ENCODE assay signal across 17 mouse cellular contexts in the genomic region with DNA sequence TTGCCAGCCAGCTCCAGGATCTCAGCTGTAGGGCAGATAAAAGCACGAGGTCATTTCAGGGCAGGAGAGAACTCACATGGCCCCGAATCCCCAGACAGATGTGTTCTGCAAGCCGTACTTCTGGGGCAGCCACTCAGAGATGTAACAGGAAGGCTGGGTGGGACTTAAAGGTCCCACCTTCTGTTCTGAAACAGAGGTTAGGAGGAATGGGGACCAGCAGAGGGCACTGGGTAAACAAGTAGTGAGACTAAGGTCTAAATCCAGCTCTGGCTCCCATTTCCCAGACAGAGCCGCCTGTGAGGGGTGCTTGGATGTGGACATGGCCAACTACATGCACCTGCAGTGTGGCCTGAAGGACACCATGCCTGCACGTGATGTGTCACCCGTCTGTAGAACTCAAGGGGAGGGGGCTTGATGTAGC. TPM values are rescaled to one million over a fixed set of nuclear protein-coding genes. Genes with fewer than 3 reads are reported as not detected.
DNase-seq lines count a peak whose midpoint lies in the region; ATAC-seq and TF ChIP-seq lines count a peak whose summit lies in the region.
"Had no signal": no experiment of that assay in that cellular context is flagged by ENCODE, and none has a peak within 500 bp of the region (broad histone marks: within the 10 kb centered on the region; RNA-seq: fewer than 3 reads in every experiment).

No protein-coding gene starts in this region.

- H3K27me3 ChIP-seq in liver, embryonic 12.5 days (replicated peaks) = no peaks in the 10 kb centered on the region
- H3K27me3 ChIP-seq: heart, embryonic 13.5 days; midbrain, embryonic 15.5 days had no signal

- DNase-seq in gastrocnemius, adult 2 months = no peak
- no peak for DNase-seq in gastrocnemius, adult 8-10 months (ENCODE audit: low spot score in 2 of 2)
- no peak for DNase-seq in layer of hippocampus, adult 2 months (ENCODE audit: low spot score in 2 of 2)
- DNase-seq in layer of hippocampus, postnatal 14 days (ENCODE audit: low spot score in 2 of 2) = no peak
- peak; percentile 56 to 69 for DNase-seq in heart, postnatal 10 days
- peak; percentile 39 to 41 for DNase-seq in thymus, postnatal 10 days (ENCODE audit: low spot score in 2 of 2)
- no peak for DNase-seq in cerebellum, postnatal 36 days
- DNase-seq: B cell, adult 2 months; cerebellum, adult 9-10 months; kidney, adult 18-20 months; lung, postnatal 4 days had no signal

- H3K9me3 ChIP-seq in liver, embryonic 12.5 days (replicated peaks) = no peaks in the 10 kb centered on the region
- H3K9me3 ChIP-seq: G1E; heart, embryonic 13.5 days; midbrain, embryonic 15.5 days had no signal

- intact Hi-C loops in gastrocnemius, adult 2 months (cut with DNase I) = no loop called here
- intact Hi-C loops in heart, postnatal 10 days (cut with DNase I) = no loop called here

- H3K9ac ChIP-seq in liver, embryonic 12.5 days = no peak overlapping the region
- H3K9ac ChIP-seq: heart, embryonic 13.5 days; midbrain, embryonic 15.5 days had no signal

- no peak overlapping the region for H3K27ac ChIP-seq in gastrocnemius, adult 2 months
- H3K27ac ChIP-seq in layer of hippocampus, adult 2 months = peak overlapping the region; percentile 86
- no peak overlapping the region for H3K27ac ChIP-seq in liver, embryonic 12.5 days
- H3K27ac ChIP-seq: heart, embryonic 13.5 days had no signal

- H3K4me3 ChIP-seq in gastrocnemius, adult 2 months = no peak overlapping the region
- H3K4me3 ChIP-seq in layer of hippocampus, adult 2 months = no peak overlapping the region
- no peak overlapping the region for H3K4me3 ChIP-seq in liver, embryonic 12.5 days
- H3K4me3 ChIP-seq: heart, embryonic 13.5 days; midbrain, embryonic 15.5 days had no signal

- 68% methylated on average over 6 of the region's 6 CpGs for WGBS in liver, embryonic 12.5 days (ENCODE audit: insufficient replicate concordance)

- peaks cover 88% of the 10 kb centered on the region for H3K36me3 ChIP-seq in liver, embryonic 12.5 days
- H3K36me3 ChIP-seq: midbrain, embryonic 15.5 days had no signal

- H3K4me1 ChIP-seq in liver, embryonic 12.5 days = 0 out of 2 replicates have a peak, but pooled peaks cover 5% of the 10 kb centered on the region

- no peak overlapping the region for H3K4me2 ChIP-seq in liver, embryonic 12.5 days
- H3K4me2 ChIP-seq: heart, embryonic 13.5 days; liver, embryonic 11.5 days; midbrain, embryonic 15.5 days had no signal

- ATAC-seq in liver, embryonic 12.5 days = no peak
- ATAC-seq: activated CD4-positive, CD25-positive, alpha-beta regulatory T cell, adult 4 months; midbrain, embryonic 15.5 days had no signal

- TF ChIP-seq CTCF in gastrocnemius, adult 2 months (IDR thresholded peaks at IDR 0.05) = peak; percentile 45
- peak; percentile 20; the same call in 1 of the 2 replicates for TF ChIP-seq CTCF in layer of hippocampus, adult 2 months (conservative IDR thresholded peaks at IDR 0.05)

RNA-seq across cellular contexts. Expression of a gene that starts 31.2 kb away (rescaled TPM):
- total RNA-seq in gastrocnemius, adult 2 months (2021) = 10 to 100 TPM; 64.1 to 69.2 TPM
- total RNA-seq in gastrocnemius, adult 8-10 months (2022) = 10 to 100 TPM; 56.9 to 69.8 (median 60.2) TPM
- total RNA-seq in layer of hippocampus, adult 2 months (2021) = 100 to 1,000 TPM; 118 to 122 TPM
- total RNA-seq in layer of hippocampus, postnatal 14 days (2021) = 100 to 1,000 TPM; 127 to 133 TPM
- total RNA-seq in heart, postnatal 10 days (2021) = 10 to 100 TPM; 76.6 to 79.5 TPM
- 162 and 164 TPM in 2 replicates for polyA plus RNA-seq in liver, embryonic 12.5 days (2016; fragmentation: Nextera tagmentation; extraction: Ambion mirVana)

Comparison
In these comparisons a context has a peak if more than half of its experiments do, and no peak if none do; other contexts are left out.
1. DNase-seq: peak in heart, postnatal 10 days (2 of 2) and thymus, postnatal 10 days (2 of 2); none in gastrocnemius, adult 2 months (single experiment), gastrocnemius, adult 8-10 months (0 of 2), layer of hippocampus, adult 2 months (0 of 2), layer of hippocampus, postnatal 14 days (0 of 2) and cerebellum, postnatal 36 days (0 of 2).